Mouse (Mus musculus) erythroblast, adult 5-6 weeks (primary cell): ENCODE results near the gene Tlk2. TPM values are rescaled to one million over a fixed set of nuclear protein-coding genes. Genes with fewer than 3 reads are reported as not detected.
A peak's percentile ranks its signal among the peaks of the same experiment; 100 is the strongest.

ENCODE experiments used
- ATAC-seq: replicated peaks from 2 replicates; pipeline ENCODE4 v1.8.0; 2016; ENCODE audit warnings: moderate number of reproducible peaks, mild to moderate bottlenecking, moderate TSS enrichment, inconsistent platforms; ENCODE audit not compliant: poor library complexity, low FRiP score, severe bottlenecking
- total RNA-seq, 2 experiments: library from RNA; stranded (forward) in 1 of 2; stranded (reverse) in 1 of 2; fragments of 150-400 nt in 1 of 2; fragments of 200-764, 138-1000 nt in 1 of 2; gene quantifications; 2 replicates each; pipeline versions ENCODE4 v1.2.3 to v1.2.4; 2015 to 2017; ENCODE audit warnings: low replicate concordance in 2 of 2

The Tlk2 gene
- total RNA-seq, 2 experiments from 2014 or later = 36.3 to 67.6 TPM

DNA sequence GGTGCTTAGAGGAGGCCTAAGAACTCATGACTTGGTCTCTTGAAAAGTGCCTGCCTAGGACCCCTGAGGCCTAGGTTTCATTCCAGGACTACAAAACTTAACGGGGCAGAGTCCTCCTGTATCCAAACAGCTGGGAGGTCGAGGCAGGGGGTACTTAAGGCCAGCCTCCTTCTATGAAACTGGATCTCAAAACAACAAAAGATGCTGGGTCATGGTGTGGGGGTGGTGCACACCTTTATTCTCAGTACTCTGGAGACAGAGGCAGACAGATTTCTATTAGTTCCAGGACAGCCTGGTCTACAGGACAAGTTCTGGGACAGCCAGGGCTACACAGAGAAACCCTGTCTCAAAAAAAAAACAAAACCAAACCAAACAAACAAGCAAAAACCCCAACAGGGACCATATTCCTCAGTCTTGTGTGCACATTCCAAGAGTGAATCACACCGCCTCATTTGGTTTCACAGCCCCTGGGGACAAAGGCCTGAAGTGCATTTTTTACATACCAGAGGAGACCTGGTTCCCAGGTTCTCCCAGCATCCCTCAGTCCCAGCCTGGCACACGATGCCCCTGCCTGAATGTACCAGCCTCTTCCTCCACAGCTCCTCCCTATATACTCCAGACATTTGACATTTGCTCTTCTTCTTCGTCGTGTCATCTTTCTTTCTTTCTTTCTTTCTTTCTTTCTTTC is 18.8 kb upstream of the Tlk2 start:
- ATAC-seq = no peak

DNA sequence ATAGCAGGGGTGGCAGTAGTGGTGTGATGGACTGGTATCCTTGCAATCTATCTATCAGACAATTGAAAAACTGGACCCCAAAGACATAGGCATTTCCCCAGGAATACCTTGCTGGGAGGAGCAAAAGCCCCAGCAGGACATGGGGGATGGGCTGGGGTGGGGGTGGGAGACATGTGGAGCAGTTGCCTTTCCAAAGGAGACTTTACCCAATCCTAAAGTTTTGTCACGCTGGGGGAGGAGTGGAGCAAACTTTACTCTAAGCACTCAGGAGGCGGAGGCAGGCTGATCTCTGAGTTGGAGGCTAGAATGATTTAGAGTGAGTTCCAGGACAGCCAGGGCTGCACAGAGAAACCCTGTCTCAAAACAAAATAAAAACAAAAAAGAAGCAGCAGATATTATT is 17.2 kb upstream of the Tlk2 start:
- no peak for ATAC-seq

DNA sequence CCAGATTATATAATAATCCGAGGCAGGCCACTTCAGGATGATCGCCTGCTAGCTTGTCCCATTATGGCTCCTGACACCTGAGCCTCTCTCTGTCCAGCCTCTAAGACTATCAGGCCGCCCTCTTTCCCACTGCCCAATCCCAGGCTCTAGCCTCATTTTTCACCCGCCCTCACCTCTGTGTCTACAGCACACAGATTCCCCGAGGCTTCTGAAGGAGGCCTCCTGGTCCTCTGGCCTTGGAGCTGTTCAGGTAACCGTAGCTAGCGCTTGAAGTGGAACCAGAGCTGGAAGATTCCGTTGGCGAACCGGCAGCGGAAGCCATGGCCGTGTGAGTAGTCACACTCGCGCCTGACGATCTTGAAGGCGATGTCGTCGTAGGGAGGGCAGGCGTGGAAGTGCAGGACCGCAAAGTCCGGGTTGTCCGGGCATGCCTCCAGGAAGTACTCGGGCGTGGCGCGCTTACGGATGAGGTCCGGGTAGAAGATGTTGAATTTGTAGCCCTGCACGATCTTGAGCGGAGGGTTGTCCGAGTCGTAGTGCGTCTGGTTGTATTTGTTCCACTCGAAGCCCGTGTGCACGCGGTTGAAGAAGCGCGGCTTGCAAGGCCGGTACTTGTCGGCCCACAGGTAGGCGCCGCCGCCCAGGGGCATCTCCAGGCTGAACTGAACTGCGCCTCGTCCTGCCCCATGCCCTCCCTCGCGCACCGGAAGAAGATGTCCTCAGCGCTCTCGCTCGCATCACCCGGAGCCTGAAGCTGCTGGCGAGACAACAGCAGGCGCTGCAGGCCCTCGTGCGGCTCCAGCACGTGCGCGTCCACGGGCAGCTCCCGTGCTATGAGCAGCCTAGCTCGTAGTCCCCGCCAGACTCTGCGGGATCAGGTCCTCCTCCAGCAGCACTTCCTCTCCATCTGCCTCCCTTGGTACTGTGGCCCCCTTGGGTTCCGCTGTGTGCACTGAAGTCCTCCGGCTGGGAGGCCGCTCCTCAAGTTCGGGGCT is 13.8 kb upstream of the Tlk2 start:
- ATAC-seq = peak; percentile 37; the same call in 1 of the 2 replicates

DNA sequence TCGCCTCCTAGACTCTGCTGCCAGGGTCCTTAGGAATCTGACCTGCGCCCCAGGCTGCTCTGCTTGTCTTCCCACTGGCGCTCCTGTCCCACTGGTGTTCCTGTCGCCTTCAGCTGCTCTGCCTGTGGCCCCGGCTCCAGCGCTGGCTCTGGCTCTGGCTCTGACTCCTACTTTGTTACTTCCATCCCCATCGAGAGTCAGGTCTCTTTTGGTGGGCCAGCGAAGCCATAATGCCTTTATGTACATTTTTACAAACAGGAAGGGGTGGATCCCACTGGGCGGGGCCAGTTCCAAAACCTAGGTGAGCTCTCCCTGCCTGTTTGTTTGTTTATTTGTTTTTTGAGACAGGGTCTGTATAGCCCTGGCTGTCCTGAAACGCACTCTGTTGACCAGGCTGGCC is 11.8 kb upstream of the Tlk2 start:
- ATAC-seq = no peak

DNA sequence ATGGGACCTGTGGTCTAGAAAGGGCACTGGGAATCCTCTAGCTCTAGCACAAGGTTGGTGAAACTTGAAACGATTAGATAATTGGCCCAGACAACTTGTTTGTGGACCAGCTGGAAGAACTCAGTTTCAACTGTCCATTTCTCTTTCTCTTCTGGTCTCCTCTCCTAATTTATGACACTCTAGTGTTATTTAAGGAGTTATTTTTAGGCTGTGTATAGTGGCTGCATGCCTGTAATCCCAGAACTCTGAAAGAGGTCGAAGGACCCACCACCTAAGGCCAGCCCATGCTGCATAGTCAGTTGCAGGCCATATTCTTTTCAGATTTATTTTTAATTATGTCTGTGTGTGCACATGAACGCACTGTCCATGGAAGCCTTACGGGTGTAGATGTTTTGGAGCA is 916 bp downstream of the Tlk2 start:
- ATAC-seq = no peak

DNA sequence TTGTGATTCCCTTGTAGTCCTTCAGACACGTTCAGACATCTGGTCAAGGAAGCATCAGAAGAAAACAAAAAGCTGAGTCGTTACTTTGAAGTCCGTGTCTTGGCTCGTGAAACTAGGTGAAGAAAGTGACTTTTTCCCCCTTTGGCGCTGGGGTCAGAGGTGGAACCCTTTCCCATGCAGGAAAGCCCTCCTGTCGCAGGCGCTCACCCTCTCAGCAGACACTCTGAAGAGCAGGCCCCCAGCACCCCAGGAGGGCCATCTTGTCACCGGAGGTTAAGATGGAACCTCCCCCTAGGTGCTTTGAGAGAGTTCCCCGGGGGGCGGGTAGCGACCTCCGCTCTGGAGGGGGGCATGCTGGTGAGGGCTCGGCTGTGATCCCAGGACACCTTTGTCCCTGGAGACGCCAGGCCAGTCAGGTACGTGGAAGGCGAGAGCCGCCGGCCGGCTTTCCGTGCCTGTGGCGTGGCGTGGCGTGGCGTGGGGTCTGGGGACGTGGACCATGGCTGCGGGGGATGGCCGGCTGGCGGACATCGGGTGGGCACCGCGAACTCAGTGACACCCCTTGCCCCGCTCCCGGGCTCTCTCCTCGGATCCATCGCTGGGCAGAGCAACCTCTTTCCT is 2.0 kb downstream of the Tlk2 start:
- ATAC-seq = peak; percentile 44

DNA sequence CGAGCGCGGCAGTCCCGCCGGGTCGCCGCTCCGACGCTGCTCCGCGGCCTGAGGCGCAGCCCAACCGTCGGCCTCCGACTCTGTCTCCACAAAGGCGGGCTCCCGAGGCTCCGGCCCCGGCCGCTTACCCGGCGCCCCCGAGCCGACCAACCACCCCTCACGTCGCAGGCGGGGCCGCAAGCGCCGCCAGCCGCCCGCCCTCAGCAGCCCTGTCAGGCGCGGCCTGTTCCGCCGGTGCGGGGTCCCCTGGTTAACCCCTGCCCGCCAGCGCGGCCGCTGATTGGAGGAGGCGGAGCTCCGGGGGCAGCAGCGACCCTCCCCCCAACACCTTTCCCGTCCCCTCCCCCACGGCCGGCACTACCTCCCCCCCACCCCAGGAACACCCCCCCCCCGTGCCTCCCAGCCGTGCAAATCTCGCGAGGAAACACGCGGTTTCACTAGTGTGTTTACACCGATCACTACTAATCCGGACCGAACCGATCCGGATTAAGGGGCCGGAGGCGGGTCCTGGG is 2.6 kb downstream of the Tlk2 start:
- ATAC-seq = peak; percentile 82

DNA sequence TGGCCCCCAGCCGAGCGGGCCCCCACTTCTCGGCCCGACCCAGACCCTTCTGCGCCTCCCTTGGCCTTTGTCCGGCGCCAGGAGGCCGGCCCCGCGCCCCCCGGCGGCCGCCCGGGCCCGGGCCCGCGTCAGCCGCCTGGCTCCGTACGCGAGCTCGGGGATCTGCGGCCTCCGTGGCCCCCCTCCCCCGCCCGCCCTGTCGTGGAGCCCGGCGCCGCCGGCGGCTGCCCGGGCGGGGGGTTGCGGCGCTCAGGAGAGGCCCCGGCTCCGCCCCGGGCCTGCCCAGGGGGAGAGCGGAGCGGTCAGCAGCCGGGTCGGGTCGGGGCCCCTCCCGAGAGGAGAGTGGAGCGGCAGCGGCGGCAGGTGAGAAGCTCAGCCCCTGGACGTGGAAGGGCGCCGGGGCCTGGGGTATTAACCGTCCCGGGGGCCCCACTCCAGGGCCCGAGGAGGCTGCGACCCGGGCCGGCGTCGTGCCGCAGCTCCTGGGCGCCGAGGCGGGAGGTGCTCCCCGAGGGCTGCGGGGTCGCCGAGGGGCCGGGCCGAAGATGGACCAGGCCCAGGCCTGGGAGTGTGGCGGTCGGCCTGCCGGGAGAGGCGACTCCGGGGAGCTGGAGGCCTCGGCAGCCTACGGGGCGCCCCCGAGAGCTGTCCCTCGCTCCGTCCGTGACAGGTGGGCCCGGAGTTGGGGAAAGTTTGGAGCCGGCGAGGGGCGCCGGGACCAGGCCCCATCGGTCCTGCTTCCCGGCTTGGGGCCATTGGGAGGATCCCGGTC is 3.3 kb downstream of the Tlk2 start:
- peak; percentile 48 for ATAC-seq

DNA sequence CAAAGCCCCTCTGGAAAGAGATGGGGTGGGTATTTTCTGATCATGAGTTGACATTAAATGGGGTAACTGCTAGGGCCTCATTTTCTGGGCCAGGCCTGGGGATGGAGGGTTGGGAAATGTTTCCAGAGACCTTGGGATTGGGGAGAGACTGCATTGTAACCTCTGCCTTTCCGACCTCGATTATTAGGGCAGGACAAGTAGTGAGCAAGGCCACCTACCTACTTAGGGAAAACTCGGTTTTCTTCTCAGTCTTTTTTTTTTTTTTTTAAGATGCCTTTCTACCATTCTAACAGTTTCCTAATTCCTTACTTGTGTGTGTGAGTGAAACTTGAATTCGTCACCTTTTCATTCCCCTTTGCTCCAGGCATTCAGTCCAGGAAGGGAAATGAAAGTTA is 3.9 kb downstream of the Tlk2 start:
- peak; percentile 37 for ATAC-seq

DNA sequence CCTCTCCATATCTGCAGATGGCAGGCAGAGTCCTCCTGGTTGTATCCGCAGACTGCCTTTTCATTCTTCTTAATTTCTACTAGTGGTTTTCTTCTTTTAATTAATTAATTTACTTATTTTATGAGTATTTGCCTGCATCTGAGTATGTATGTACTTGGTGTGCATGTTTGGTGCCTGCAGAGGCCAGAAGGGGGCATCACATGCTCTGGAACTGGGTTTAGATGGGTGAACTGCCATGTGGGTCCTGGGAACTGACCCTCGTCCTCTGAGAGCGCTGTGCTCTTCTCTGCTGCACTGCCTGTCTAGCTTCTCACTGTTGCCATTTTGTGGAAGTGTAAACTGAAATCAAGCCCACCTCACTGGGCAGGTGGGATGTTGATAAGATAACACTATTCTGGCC is 6.1 kb downstream of the Tlk2 start:
- no peak for ATAC-seq

DNA sequence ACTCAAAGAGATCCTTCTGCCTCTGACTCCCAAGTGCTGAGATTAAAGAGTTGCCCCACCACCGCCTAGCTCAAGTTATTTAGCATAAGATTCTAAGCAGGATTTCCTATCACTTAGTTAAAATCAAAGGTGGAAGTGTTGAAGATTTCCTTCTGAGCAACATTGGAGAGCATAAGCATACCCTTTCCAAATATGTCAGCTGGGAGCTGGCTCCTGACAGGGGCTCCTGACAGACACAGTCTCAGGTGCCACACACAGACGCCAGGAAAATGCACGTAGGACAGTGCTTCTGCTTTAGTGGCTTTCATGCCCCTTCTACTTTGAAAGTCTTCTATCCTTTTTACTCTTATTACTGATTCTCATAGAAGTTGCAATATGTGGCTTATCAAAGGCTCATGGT is 13.6 kb downstream of the Tlk2 start:
- ATAC-seq = no peak

DNA sequence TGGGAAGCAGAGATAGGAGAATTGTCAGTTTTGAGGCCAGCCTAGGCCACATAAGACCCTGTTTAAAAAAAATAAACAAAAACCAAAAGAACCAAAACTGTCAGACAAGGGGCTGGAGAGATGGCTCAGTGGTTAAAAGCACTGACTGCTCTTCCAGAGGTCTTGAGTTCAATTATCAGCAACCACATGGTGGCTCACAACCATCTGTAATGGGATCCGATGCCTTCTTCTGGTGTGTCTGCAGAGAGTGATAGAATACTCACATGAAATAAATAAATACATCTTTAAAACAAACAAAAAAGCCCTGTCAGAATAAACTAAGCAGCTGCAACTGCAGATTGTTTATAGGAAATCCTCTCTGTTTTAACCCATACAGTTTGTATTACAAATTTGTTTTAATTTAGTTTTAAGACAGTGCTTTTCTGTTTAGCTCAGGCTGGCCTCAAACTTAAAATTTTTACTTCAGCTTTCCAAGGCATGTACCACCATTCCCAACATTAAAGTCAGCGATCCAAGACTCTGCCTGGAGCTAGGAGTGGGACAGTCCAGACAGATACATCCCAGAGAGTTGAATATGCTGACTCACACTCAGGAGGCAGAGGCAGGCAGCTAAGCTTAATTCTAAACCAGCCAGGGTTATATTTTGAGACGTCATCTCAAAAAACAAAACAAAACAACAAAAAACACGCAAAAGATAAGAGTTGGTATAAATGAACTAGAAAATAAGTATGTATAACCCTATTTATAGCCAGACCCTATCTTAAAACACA is 18.5 kb downstream of the Tlk2 start:
- peak; percentile 77; the same call in 1 of the 2 replicates for ATAC-seq

DNA sequence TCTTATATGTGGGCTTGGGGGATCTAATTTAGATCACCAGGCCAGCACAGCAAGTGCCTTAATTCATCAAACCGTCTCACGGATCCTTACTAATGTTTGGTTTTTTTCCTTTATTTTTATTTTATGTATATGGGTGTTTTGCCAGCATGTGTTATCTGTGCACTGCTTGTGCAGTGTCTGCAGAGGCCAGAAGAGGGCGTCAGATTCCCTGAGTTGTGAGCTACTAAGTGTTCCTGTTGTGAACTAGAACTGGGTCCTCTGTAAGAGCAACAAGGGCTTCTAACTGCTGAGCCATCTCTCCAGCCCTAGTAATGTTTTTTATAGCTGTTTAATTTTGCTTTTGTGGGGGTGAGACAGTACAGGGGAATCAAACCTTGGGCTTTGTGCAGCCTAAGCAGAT is 23.8 kb downstream of the Tlk2 start:
- ATAC-seq = 0 out of 2 replicates have a peak, but pooled peaks have one; percentile 63

DNA sequence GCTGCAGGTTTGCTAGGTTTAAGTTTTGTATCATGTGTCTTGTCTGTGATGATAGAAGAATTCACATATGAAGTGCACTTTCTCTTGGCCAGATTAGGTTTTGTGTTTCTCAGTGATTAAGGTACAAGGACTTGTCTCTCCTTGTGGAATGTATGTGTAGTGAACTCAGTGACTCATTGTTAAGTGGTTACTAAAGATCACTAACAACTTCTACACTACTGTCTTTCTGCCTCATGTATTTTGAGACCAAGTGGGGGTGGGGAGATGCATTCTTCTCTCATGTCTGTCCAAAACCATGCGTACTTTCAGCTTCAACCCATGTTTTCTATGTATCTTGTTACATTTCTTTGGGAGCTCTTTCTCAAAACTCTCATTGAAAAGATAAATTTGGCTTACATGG is 31.4 kb downstream of the Tlk2 start:
- no peak for ATAC-seq

DNA sequence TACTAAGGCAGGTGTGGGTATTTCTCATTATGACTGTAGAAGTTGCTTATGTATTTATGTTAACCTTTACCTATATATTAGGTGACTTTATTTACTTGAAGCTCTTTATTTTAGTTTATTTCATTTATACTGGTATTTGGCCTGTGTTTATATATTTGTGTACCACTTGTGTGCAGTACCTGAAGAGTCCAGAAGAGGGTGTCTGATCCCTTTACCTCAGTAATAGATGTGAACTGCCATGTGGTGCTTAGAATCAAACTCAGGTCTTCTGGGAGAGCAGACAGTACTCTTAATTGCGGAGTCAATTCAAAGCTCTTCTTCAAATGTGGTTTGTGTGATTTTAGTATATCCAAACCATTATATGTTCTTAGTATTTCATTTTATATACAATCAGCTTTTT is 35.6 kb downstream of the Tlk2 start:
- ATAC-seq = peak; percentile 73; the same call in 1 of the 2 replicates

DNA sequence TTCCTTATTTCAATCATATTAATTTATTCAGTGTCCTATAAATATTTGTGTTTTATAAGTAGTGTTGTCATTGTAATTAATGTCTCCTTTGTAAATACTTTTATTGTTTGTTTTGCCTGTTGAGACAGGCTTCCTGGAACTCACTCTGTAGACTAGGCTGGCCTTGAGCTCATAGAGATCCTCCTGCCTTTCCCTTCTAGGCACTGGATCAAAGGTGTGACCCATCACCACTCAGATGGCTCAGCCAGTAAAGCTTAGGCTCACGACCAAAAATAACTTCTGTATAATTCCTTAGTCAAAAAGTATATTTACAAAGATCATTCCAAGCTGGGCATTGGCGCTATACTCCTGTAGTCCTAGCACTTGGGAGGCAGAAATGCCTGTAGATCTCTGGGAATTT is 39.2 kb downstream of the Tlk2 start:
- ATAC-seq = no peak

DNA sequence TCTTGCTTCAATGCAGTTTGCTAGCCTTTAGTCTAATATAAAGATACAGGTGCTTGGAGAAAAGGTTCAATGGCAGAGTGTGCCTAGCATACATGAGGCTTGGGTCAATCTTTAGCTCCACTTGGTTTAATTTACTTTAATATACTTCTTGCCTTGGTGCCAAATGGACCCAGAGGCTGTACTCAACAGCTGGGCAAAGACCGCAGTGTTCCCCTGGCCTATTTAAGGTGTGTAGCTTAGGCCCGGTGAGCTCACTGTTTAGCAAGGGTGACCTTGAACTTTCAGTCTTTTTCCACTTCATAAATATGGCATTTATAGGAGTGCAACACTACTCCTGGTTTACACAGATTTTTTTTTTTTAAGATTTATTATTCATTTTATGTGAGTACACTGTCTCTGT is 55.9 kb downstream of the Tlk2 start:
- ATAC-seq = no peak

DNA sequence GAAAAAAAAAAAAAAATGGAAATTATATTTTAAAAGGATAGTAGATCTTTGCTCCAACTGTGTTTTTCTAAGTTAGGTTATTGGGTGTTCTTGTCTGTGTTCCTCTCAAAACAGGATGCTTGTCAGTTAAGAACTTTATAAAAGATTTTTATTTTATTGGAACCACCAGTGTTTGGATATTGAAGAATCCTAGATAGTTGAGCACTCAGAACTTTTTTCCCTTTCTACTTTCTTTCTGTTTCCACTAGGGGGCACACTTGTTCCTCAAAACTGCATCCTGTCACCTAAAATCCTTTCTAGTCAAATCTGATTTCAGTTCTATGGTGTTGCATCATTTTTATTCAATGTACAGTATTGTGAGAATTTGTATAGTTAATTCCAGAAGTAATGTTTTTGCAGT is 62.4 kb downstream of the Tlk2 start:
- ATAC-seq = 0 out of 2 replicates have a peak, but pooled peaks have one; percentile 62

DNA sequence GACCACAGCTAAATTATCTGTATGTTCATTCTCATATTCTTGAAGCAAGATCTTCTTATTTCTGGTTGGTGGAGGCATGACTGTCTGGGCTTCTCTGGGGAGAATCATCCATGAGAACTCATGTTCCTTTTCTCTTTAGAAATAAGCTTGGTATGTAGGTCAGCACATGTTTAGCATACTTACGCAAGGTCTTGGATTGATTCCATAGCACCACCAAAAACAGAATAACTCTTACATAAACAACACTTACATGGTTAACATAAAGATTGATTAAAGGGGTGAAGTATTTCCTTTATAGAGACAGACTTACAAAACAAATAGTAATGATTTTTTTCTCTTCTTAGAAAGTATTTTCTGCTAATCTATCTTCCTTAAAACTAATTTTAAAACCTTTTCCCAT is 67.8 kb downstream of the Tlk2 start:
- ATAC-seq = no peak
